8 mouse cellular contexts compared by ENCODE assay signal in the genomic region with DNA sequence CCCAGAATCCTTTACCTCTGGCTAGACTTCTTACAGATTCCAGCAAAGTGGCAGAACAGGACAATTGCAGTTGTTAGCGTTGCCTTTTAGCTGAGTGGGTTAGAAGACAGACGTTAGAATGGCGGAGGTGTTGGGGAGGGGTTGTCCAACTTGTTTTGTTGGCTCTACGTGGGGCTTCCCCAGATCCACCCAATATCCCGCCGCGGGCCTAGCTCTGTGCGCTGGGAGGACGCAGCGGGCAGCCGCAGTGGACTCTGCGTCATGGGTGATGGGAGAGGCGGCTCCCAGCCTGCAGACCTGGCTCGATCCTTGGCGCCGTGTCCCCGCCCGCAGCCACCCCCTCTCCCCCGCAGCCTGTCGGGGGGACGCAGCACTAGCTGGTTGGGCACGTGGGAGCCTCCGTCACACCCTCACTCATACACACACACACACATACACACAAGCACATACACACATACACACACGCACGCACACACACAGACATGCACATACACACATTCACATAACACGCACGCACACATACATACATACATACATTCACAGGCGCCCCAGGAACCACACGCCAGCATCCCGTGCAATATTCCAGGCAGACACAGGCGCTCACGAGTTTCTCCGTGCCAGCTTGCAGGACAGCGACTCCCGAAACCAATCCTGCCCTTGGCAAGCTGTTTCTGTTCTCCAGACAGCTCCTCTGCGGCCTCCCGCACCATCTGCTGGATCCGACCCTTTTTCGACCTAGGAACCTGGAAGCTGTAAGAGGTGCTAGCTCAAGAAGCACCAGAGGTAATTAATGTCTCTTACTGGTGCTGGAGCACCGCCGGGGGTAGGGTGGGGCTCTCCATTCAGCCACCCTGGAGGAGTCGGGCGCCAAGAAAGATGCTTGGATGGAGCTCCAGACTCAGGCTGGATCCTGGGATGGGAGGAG. TPM values are rescaled to one million over a fixed set of nuclear protein-coding genes. Genes with fewer than 3 reads are reported as not detected.
DNase-seq lines count a peak whose midpoint lies in the region; ATAC-seq and TF ChIP-seq lines count a peak whose summit lies in the region.

A gene (plus strand): TSS at position 413 of the 925 bp plus-strand sequence.

- under 1% methylated on average over 35 of the region's 43 CpGs for WGBS in lung, postnatal 0 days

- intact Hi-C loops in heart, postnatal 10 days (cut with DNase I): no loop called here

- H3K27ac ChIP-seq in lung, postnatal 0 days (ENCODE audit: low read length): no peak within 1 kb of the TSS

- H3K4me2 ChIP-seq in lung, postnatal 0 days (replicated peaks; ENCODE audit: low read depth, low read length): peak within 1 kb of the TSS; percentile 83

- no peak for TF ChIP-seq EP300 in lung, postnatal 0 days (IDR thresholded peaks at IDR 0.05)

- peak; percentile 3 for DNase-seq in thymus, postnatal 4 days
- DNase-seq in thymus, postnatal 25 days: no peak
- peak; percentile 62 for DNase-seq in embryo, embryonic 10.5 days (ENCODE audit: low spot score)
- peak; percentile 7 to 11 for DNase-seq in heart, postnatal 10 days
- peak; percentile 47 to 58 for DNase-seq in layer of hippocampus, adult 8-10 months (ENCODE audit: low spot score in 2 of 2)
- peak; percentile 14 for DNase-seq in lung, postnatal 0 days (ENCODE audit: low spot score)
- peak; percentile 67 for DNase-seq in right cerebral cortex, adult 18-20 months
- DNase-seq in B cell, adult 2 months: no peak

- peak within 1 kb of the TSS; percentile 51 for H3K4me3 ChIP-seq in lung, postnatal 0 days (ENCODE audit: low read depth, low read length)

- no peak within 1 kb of the TSS for H3K9ac ChIP-seq in lung, postnatal 0 days (replicated peaks; ENCODE audit: low read depth)

- no peaks in the 10 kb centered on the region for H3K27me3 ChIP-seq in lung, postnatal 0 days (replicated peaks; ENCODE audit: insufficient read depth, low read length)

- H3K4me1 ChIP-seq in lung, postnatal 0 days (ENCODE audit: insufficient read depth, low read depth, low read length): peaks cover 10% of the 10 kb centered on the region; the same call in 1 of the 2 replicates

- no peaks in the 10 kb centered on the region for H3K36me3 ChIP-seq in lung, postnatal 0 days (ENCODE audit: insufficient read depth, low read length)

- no peaks in the 10 kb centered on the region for H3K9me3 ChIP-seq in lung, postnatal 0 days (ENCODE audit: low read length)

- peak; percentile 55 for ATAC-seq in lung, postnatal 0 days

- no peak for TF ChIP-seq CTCF in lung, postnatal 0 days (IDR thresholded peaks at IDR 0.05)

RNA-seq across cellular contexts. Expression of the gene that starts here (rescaled TPM):
- total RNA-seq in heart, postnatal 10 days (2021): under 1 TPM; 0.27 to 0.55 TPM
- 10 to 100 TPM; 69.3 to 88.8 (median 74.4) TPM for total RNA-seq in layer of hippocampus, adult 8-10 months (2022)
- 0.43 and 0.60 TPM in 2 replicates for polyA plus RNA-seq in lung, postnatal 0 days (2015; fragmentation: Nextera tagmentation; extraction: Ambion mirVana)

Comparison
In these comparisons a context has a peak if more than half of its experiments do, and no peak if none do; other contexts are left out.
1. RNA of the gene that starts here (total RNA-seq): 69.3 to 88.8 TPM in layer of hippocampus, adult 8-10 months; 0.27 to 0.55 TPM in heart, postnatal 10 days; every median in the first group is over 10 times any median in the second.
2. DNase-seq: peak in thymus, postnatal 4 days (single experiment), embryo, embryonic 10.5 days (single experiment), layer of hippocampus, adult 8-10 months (2 of 2) and right cerebral cortex, adult 18-20 months (single experiment); none in thymus, postnatal 25 days (single experiment) and B cell, adult 2 months (0 of 2).
3. Peak in DNase-seq in heart, postnatal 10 days; RNA of the gene not detected or under 1 TPM.
4. Peak in DNase-seq, ATAC-seq, H3K4me3 ChIP-seq and H3K4me2 ChIP-seq in lung, postnatal 0 days; RNA of the gene not detected or under 1 TPM.